Mouse (Mus musculus) retina, postnatal 7 days (tissue): ENCODE data around the gene Nab2.

Experiments used
- DNase-seq: peaks from one replicate; pipeline ENCODE4 v3.0.0-alpha.2; 2012; ENCODE audit warnings: low read depth, low spot score

The Nab2 gene

DNA sequence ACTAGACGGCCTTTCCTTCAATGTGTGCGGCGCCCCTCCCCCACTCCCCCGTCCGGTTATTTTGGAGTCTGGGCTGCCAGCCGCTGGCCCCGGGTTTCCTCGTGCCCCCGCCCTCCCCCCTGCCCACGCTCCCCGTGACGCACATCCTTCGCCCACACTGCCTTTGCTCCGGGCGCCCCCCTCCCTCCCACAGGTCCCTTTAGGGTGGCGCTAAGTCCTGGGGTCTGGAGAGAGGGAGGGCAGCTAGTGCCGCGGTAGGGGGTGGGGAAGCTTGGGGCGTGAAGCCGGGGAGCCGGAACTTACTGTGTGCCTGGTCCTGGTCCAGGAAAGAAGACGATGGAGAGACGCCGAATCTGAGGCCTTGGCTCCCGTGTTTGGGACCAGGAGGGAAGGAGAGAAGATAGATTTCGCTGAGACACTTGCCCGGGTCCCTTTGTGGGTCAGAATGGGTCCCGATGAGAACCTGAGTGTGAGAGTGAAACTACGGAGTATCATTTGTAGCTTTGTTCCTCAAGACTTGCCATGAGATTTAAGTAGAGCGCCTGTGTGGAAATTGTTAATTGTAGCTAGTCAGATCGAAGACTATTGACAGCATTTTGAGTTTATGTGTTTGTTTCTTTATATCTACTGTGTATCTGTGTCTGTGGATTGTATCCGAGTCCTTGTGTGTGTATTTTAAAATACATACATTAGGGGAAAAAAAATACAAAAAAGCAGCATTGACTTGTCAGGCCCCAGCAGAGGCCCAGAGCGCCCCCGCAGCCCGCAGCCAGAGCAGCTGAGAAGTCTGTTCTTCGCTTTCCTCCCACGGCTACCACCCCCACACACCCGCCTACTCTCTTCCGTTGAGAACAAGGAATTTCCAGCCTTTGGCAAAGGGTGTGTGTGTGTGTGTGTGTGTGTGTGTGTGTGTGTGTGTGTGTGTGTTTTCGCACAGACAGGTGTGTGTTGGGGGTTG, at the start of gene Nab2:
Nab2 (minus strand) TSS at position 476 of the 958 bp plus-strand sequence.
- no peak for DNase-seq

DNA sequence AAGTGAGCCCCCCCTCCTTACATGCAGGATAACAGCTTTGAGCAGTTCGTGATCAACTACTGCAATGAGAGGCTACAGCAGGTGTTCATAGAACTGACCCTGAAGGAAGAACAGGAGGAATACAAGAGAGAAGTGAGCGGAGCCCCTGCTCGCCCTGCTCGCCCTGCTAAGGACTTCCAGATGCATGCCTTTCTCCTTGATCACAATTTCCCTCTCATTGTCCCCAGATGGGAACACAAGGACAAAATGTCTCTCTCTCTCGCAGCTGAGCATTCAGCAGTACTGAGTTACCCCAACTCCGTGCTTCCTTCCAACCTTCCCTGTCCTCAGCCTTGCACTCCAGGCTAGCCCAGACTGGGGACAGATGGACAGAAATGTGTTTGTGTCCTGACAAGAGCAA, 44.4 kb upstream of the Nab2 start:
- no peak for DNase-seq

DNA sequence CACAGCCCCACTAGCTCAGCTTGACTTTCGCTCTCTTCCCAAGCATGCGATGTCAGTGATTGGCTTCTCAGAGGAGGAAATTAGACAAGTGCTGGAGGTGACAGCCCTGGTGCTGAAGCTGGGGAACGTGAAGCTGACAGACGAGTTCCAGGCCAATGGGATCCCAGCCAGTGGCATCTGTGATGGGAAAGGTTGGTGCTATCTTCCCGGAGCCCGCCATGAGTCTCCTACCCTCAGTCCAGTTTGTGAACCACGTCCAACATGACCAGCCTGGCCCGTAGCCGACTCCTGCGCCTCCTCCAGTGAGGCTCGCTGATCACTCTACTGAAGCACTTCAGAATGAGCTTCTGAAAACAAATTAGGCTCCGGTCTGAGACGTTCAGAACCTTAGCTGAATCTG, 42.0 kb upstream of the Nab2 start:
- no peak for DNase-seq

DNA sequence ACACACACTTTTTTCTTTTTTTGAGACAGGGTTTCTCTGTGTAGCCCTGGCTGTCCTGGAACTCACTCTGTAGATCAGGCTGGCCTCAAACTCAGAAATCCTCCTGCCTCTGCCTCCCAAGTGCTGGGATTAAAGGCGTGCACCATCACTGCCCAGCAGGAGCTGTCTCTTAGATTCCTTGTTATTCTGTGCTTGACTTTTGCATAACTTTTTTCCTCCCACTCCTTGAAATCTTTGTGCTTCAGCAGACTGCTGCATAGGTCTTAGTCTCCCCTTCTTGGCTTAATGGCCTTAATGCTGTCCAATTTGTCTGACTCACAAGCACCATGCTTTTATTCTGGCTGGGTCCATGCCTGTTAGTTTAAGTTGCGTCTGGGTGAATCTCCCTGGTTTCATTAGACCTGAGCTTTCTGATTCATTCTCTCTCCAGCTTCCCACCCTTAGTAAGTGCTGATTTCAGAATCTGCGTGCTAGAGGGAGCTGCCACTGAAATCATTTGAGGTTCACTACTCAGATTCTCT, 40.5 kb upstream of the Nab2 start:
- DNase-seq: no peak

DNA sequence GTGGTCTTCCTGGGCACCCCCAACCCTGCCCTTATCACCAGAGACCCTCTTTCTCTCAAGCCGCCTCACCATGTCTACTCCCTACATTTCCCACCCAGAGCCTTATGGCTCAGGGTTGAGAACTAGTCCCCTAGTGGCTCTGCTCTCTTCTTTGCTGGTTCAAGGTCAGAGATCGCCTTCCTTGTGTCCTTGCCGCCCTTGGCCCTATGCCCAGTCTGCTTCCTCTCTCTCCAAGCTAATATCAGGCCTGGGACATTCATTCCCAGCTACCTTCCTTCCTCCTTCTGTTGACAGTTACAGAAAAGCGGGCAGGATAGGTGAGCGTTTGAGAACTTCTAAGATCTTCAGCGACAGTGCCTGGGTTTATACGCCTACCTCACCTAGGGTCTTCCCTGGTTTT, 39.4 kb upstream of the Nab2 start:
- DNase-seq: no peak

DNA sequence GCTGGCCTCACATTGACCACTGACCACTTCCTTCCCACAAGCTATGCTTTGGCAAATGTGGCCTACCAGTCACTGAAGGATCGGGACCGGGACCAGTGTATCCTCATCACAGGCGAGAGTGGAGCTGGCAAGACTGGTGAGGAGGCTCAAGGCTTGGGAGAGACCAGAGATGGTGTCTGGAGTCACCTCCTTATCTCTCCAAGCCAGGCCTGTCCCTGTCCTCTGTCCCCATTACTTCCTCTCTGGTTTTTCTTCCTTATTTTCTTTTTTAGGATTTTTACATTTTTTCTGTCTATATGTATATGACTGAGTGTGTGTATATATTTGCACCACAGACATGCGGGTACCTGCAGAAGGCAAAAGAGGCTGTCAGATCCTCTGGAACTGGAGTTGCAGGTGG, 37.4 kb upstream of the Nab2 start:
- DNase-seq: no peak

DNA sequence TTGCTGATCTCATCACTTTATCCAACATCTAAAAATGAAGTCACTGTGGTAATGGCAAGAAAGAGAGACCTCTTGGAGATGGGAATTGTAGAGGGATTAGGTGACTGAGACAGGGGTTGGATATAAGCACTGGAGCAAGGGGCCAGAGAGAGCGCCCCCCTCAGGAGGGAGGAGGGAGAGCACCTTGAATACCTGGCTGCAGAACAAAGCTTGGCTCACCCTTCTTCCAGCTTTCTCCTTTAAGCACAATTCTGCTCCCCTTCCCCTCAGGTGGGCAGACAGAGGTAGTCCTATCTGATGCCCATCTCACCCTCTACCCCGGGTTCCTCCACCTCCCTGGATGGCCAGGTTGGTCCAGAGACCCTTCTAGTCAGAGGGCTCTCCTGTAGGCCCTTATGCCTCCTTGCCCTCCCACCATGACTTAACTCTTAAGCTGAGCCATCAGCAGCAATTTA, 36.4 kb upstream of the Nab2 start, which contains the start of gene Myo1a:
Myo1a (plus strand) TSS at position 405 of the 455 bp plus-strand sequence.
- DNase-seq: no peak

DNA sequence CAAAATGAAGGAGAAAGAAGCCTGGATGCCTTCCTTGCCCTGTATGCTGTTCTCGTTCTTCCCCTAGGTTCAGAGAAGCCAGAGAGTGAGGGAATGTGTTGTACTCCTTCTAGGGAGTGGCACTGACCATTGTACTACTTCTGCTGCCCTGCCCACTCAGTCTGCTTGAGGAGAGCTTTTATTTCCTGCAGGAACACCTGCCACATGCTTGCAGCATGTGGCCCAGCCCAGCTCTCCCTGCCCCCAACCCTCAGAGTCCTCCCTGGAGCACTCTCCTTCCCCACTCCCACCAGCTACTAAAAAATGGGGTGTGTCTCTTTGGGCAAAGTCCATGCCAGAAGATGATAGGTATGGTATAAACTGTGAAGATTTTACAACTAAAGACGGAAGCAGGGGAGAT, 35.9 kb upstream of the Nab2 start:
- no peak for DNase-seq

DNA sequence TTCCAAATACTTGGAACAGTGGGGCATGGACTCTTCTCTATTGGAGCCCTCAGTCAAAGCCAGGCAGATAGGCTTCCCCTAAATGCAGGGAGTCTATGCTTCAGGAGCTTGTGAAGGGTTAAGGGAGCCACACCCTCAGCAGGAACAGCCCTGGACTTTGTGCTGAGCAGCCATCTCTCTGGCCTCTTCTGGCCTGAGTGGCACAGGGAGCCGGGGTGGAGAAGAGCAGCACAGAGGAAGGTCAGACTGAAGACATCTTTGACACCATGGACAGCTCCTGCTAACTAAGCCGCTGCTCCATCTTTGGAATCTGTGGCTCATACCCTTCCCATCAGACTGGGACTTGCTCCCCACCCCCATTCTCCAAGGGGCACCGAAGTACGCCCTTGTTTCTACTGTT, 34.9 kb upstream of the Nab2 start:
- no peak for DNase-seq

DNA sequence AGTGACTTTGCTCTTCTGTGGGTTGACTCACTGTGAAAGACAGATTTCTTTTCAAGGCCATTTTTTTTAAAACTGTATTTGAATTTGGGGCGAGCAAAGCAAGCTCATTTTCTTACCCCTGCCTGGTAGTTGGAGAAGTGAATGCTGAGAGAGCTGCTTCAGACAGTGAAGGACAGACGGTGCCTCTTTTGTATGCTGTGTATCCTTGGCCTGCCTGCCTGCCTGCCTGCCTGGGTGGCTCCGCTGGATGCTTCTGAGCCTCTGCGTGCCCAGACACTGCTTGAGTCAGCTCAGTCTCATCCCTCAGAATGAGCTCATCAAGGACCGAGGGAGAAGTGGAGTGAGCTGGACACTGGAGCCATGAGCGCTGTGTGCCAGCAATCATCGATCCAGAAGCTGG, 30.6 kb upstream of the Nab2 start:
- DNase-seq: no peak

DNA sequence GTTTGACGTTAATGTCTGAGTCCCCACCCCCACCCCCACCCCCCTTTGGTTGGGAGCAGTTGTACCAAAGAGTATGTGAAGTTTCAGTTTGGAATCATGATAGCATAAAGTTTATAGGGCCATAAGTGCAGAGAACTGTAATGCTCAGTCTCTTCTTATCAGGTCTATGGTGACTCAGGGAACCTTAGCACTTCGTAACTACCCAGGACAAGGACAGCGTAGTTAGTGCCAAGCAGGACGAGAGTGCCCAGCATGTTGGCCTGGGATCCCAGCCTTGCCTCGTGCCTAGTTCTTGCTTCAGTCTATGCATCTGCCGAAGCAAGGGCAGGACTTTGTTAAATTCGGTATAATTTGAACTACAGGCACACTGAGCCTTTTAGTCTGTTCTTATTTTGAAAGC, 27.4 kb upstream of the Nab2 start:
- DNase-seq: no peak

DNA sequence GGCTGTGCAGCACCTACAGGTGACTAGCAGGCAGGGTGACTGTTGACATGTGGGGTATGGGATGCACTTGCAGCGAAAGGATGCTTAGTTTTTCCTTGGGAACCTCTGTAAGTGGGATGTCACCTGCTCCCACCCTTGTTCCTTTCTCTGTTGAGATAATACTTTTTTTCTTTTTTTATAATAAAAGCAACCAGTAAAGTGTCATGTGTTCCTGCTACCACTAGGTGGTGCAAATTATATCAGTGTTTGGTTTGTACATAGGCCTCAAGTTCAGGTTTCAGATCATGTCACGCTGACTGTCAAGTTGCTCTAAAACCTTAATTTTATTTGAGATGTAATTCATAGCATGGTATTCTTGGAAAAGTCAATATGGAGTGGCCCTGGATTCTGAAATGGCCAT, 26.3 kb upstream of the Nab2 start:
- DNase-seq: no peak

DNA sequence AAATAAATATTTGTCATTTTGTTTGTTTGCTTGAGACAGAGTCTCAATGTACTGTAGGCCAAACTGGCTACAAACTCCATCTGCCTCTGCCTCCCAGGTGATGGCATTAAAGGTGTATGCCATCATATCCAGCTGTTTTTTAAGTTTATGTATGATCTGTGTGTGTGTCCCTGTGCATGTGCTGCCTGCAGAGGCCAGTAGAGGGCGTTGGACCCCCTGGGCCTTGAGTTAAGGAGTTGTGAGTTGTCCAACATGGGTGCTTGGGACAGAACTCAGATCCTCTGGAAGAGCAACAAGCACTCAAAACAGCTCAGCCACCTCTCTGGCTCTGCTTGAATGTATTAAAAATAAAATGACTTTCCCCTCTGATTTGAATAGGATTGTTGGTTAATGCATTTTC, 22.7 kb upstream of the Nab2 start:
- DNase-seq: no peak

DNA sequence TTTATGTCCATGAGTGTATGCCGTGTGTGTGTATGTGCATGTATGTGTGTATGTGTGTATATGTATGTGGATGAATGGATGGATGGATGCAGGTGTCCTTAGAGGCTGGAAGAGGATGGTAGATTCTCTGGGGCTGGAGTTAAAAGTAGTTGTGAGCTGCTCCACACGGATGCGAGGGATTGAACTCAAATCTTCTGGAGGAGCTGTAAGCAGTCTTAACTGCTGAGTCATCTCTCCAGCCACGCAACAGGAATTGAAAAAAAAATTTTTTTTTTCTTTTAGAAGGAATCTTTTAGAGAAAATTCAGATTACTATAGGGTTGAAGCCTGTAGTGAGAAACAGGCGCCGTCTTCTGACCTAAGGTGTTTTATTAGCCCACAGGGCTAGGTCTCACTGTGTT, 14.5 kb upstream of the Nab2 start:
- no peak for DNase-seq

DNA sequence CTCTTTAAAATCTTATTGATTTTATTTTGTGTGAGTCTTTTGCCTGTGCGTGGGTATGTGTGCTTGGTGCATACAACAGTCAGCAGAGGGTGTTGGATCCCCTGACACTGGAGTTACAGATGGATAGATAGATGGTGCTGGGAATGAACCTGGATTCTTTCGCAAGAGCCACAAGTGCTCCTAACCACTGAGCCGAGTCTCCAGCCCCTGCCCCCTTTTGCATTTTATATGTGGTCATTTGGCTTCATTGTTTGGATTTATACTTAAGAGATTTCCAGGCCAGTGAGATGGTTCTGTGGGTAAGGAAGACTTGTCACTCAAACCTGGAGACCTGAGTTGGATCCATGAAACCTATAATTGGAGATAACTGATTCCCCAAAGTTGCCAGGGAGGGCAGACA, 11.5 kb upstream of the Nab2 start:
- no peak for DNase-seq

DNA sequence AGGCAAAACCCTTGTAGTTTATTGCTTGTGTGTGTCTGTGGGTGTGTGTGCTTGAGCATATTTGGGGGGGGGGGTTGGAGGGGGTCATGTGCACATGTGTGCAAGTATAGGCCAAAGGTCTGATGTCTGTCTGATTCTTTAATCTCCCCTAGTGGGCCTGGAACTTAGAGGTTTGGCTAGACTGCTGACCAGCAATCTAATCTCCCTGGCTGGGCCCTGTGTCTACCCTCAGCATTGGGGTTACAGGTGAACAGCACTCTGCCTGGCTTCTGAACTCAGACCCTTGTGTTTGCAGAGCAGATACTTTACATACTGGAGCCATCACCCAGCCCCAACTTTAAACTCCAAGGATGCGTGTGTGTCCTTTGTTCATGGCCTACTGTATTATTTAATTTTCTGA, 10.8 kb upstream of the Nab2 start:
- no peak for DNase-seq

DNA sequence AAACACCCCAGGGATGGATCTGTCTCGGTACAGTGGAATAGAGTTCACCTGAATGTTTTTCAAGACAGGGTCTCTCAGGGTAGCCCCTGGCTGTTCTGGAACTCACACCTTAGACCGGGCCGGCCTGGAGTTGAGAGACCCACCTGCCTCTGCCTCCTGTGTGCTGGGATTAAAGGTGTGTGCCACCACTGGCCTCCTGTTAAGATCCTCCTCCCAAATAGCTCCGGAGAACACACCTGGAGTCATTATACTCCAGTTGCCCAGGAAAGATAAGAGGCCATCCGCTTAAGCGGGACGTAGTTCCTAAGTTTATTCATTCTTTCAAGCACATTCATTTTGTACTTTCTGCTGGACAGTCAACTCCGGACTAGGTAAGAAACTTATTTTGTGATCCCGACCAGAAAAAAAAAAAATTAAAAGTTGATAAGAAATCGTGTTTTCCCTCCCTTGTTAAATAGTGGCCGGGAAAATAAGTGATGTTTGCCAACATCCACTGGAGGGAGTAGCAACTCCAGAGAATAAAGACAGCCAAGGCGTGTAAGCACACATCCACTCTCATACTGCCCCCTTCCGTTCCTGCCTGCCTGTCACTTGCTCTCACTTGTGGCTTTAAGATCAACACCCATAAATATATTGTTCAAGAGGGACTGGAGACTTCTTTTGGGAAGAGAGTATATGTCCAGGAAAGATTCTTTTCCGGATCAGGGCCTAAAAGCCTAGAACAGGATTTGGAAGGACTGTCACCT, 9.4 kb upstream of the Nab2 start:
- no peak for DNase-seq

DNA sequence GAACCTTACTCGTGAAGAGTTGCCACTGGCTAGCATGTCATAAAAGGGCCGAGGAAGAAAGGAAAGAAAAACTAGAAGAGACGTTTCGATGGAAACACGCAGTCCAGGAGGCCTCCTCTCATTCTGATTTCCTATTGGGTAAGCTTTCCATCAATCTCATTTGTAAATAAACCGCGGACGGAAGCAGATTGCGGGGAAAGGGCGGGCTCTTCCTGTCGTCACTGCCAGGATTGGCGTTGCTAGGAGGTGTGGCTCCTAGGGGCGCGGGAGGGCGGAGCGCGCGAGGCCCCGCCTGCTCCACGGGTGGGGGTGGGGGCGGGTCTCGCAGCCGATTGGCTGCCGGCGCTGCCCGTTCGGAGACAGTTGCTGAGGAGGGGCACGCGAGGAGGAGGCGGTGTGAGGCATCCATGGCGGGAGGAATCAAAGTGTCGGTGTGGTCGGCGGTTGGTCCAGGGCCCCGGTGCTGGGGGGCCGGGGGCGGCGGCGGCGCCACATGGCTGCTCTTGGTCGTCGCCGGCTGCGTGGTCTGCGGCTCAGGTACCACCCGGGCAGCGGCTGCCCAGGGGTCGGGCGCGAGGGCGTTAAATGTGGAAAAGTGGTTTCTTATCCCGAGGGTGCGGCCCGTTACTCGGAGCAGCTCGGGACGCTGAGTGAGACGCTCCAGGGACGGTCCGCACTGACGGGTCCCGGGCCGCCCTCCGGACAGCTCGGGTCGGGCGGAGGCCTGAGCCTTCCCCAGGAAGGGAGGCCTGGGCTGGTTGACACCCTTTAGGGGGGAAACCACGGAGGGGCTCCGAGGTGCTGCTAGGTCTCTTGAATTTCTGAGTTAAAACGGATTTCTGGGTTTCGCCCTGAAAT, 8.6 kb upstream of the Nab2 start:
- DNase-seq: peak; percentile 96

DNA sequence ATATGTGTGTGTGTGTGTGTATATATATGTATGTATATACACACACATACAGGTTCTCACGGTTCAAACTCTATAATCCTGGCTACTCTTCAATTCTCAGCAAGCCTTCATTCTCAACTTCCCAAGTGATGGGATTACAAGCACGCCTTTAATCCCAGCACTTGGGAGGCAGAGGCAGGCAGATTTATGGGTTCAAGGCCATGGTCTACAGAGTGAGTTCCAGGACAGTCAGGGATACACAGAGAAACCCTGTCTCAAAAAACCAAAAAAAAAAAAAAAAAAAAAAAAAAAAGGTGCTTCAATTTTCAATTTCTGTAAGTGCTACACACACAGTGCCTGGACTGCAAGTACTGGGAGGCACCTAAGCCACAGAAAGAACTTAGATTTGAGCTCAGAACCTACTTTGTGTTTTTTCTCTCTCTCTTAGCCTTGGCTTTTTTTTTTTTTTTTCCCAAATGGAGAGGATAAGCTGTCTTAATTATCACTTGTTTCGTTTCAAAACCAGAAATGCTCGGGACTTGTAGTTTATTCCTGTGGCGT, 7.6 kb upstream of the Nab2 start:
- no peak for DNase-seq

DNA sequence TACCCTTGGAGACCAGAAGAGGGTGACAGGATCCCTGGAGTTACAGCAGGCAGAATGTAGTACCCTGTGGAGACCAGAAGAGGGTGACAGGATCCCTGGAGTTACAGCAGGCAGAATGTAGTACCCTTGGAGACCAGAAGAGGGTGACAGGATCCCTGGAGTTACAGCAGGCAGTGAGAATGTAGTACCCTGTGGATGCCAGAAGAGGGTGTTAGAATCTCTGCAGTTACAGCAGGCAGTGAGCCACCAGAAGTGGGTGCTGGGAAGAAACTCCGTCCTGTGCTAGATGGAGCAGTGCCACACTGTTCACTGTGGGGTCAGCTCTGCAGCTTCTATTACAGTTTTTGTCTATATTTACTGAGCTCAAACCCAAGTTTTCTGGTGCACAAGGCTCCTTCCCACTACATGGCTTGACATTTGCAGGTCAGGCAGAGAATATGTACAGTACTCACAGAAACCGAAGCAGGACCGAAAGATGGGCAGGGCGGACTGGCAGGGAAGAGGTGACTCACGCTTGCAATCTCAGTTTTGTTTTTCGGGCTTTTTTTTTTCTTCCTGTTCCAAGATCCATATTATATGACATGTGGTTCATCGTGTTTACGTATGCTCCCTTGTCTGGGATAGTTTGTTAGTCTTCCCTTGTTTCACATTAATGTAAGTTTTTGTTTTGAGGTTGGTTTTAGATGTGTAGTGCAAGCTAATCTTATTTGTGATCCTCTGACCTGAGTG, 6.6 kb upstream of the Nab2 start:
- DNase-seq: peak; percentile 80
